Mouse (Mus musculus): ENCODE data around the gene Gm20388.

Gm20388 gene

GRCm38 (mm10) chr8:121673153-121673552 is 1762.5 kb downstream of the Gm20388 start:
- DNase-seq (ENCODE audit: low spot score in 2 of 2): no peak

GRCm38 (mm10) chr8:121673917-121674316 is 1763.3 kb downstream of the Gm20388 start:
- no peak for DNase-seq (ENCODE audit: low spot score in 2 of 2)

- no peak for DNase-seq (ENCODE audit: low spot score in 2 of 2)
These were observed 1763.9 kb downstream of the Gm20388 start for GRCm38 (mm10) chr8:121674524-121674923.

- no peak for DNase-seq (ENCODE audit: low spot score in 2 of 2)
These were observed 1764.5 kb downstream of the Gm20388 start for GRCm38 (mm10) chr8:121675161-121675560.

- no peak for DNase-seq (ENCODE audit: low spot score in 2 of 2)
These were observed 1765.1 kb downstream of the Gm20388 start for GRCm38 (mm10) chr8:121675701-121676100.

GRCm38 (mm10) chr8:121678696-121679095 is 1768.1 kb downstream of the Gm20388 start:
- DNase-seq (ENCODE audit: low spot score in 2 of 2): no peak

GRCm38 (mm10) chr8:121680896-121681295 is 1770.3 kb downstream of the Gm20388 start:
- no peak for DNase-seq (ENCODE audit: low spot score in 2 of 2)

GRCm38 (mm10) chr8:121681457-121681856 is 1770.8 kb downstream of the Gm20388 start:
- no peak for DNase-seq (ENCODE audit: low spot score in 2 of 2)

- no peak for DNase-seq (ENCODE audit: low spot score in 2 of 2)
These were observed 1772.6 kb downstream of the Gm20388 start for GRCm38 (mm10) chr8:121683083-121683832.

- peak in 1 of 2 experiments; percentile 23 for DNase-seq (ENCODE audit: low spot score in 2 of 2)
These were observed 1774.8 kb downstream of the Gm20388 start for GRCm38 (mm10) chr8:121685419-121685818.

GRCm38 (mm10) chr8:121687455-121688161 is 1777.0 kb downstream of the Gm20388 start:
- no peak for DNase-seq (ENCODE audit: low spot score in 2 of 2)

- DNase-seq (ENCODE audit: low spot score in 2 of 2): no peak
These were observed 1777.9 kb downstream of the Gm20388 start for GRCm38 (mm10) chr8:121688496-121688895.

GRCm38 (mm10) chr8:121694453-121694852 is 1783.8 kb downstream of the Gm20388 start:
- DNase-seq (ENCODE audit: low spot score in 2 of 2): peak; percentile 21 to 51

GRCm38 (mm10) chr8:121695585-121696184 is 1785.0 kb downstream of the Gm20388 start:
- DNase-seq (ENCODE audit: low spot score in 2 of 2): no peak

- DNase-seq (ENCODE audit: low spot score in 2 of 2): no peak
These were observed 1787.3 kb downstream of the Gm20388 start for GRCm38 (mm10) chr8:121697735-121698614.

GRCm38 (mm10) chr8:121698615-121699101 is 1788.0 kb downstream of the Gm20388 start:
- DNase-seq (ENCODE audit: low spot score in 2 of 2): no peak

- no peak for DNase-seq (ENCODE audit: low spot score in 2 of 2)
These were observed 1789.3 kb downstream of the Gm20388 start for GRCm38 (mm10) chr8:121699936-121700335.

GRCm38 (mm10) chr8:121705174-121705573 is 1794.5 kb downstream of the Gm20388 start:
- DNase-seq (ENCODE audit: low spot score in 2 of 2): no peak

- DNase-seq (ENCODE audit: low spot score in 2 of 2): no peak
These were observed 1796.3 kb downstream of the Gm20388 start for GRCm38 (mm10) chr8:121706956-121707355.

- no peak for DNase-seq (ENCODE audit: low spot score in 2 of 2)
These were observed 1797.8 kb downstream of the Gm20388 start for GRCm38 (mm10) chr8:121708406-121708805.

- DNase-seq (ENCODE audit: low spot score in 2 of 2): no peak
These were observed 1806.9 kb downstream of the Gm20388 start for GRCm38 (mm10) chr8:121717502-121717901.
